Mouse (Mus musculus): Measurements from ENCODE around the gene BC029722. TPM values are rescaled to one million over a fixed set of nuclear protein-coding genes. Genes with fewer than 3 reads are reported as not detected.

BC029722 gene
- polyA plus RNA-seq, 1 experiment, result 17.8 TPM

DNA sequence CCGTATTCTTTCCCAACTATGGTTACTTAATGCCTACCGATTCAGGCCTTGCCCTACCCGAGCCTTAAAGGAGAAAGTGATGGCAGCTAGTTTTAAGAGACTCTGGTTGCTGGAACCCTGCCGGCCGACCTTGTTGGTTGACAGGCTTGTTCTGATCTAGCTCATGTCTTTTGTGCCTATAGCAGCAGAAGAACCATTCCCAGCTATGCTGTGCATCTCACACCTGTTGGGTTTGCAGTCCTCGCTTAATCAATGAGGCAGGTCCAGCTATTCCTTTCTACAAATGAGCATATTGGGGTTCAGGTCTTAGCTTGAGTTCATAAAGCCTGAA lies 13.3 kb downstream of the BC029722 start:
- Histone ChIP-seq H3K27ac (ENCODE audit: control insufficient read depth, insufficient read depth, low read depth, low read length, poor library complexity) (no peak overlapping the region), H3K4me3 (replicated peaks; ENCODE audit: control insufficient read depth, low read depth, low read length) (no peak overlapping the region), H3K4me1 (ENCODE audit: control insufficient read depth, insufficient read depth, low read length) (no peaks in the 10 kb centered on the region)
- TF ChIP-seq POLR2A (IDR thresholded peaks at IDR 0.05; ENCODE audit: borderline replicate concordance, control insufficient read depth, low read depth, low read length) (no peak), CTCF (IDR thresholded peaks at IDR 0.05; ENCODE audit: control insufficient read depth, insufficient read depth, low read length) (no peak)
- 54% methylated on average over 6 of the region's 6 CpGs for WGBS

DNA sequence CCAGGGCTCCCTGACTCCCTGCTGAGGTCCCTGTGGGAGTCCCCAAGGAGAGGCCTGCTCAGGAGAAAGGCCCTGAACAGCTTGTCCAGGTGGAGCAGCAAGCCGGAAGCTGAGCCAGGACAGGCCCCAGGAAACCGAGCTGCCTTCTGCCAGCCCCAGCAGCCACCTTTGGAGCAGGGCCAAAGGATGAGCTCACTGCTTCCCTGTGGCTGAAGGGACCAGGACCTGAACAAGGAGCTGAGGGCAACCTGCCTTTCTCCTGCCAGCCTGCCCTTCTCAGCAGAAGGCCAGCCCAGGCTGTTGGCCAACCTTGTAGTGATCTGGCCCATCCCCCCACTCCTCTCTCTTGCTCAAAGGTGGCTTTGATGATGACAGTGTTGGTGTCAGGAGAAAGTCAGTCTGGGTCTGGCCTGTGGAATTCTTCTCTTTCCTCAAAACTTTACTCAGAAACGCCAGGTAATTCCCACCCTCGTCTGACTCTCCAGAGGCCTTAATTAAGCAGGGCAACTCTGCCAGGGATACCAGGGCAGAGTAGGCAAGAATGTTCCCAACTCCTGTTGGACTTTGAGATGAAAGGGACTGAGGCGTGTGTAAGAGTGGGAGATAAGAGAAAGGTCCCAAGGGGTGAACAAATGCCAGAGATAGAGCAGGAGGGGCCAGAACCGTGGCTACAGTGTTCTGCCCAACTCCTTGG lies 13.8 kb downstream of the BC029722 start:
- TF ChIP-seq CTCF (IDR thresholded peaks at IDR 0.05; ENCODE audit: control insufficient read depth, insufficient read depth, low read length) (no peak), POLR2A (IDR thresholded peaks at IDR 0.05; ENCODE audit: borderline replicate concordance, control insufficient read depth, low read depth, low read length) (no peak)
- Histone ChIP-seq H3K4me1 (ENCODE audit: control insufficient read depth, insufficient read depth, low read length) (no peaks in the 10 kb centered on the region), H3K27ac (ENCODE audit: control insufficient read depth, insufficient read depth, low read depth, low read length, poor library complexity) (no peak overlapping the region), H3K4me3 (replicated peaks; ENCODE audit: control insufficient read depth, low read depth, low read length) (no peak overlapping the region)
- WGBS, result 57% methylated on average over 6 of the region's 6 CpGs

DNA sequence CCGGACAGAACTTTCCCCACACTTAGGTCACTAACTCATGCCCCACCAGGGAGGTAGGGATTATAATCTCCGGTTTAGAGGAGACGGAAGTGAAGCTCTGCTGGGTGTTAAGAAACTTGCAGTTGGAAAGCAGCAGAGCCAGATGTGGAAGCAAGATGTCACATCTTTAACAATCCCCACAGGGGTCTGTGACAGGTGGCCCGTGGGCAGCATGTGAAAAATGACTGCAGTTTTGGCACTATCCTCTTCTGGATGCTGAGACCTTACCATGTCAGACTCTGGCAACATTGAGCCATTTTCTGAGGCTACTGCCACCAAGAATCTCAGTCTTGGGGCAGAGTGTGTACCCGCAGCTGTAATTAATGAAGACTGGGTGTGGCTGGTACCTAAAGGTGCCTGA lies 15.2 kb downstream of the BC029722 start:
- Histone ChIP-seq H3K4me3 (replicated peaks; ENCODE audit: control insufficient read depth, low read depth, low read length) (no peak overlapping the region), H3K27ac (ENCODE audit: control insufficient read depth, insufficient read depth, low read depth, low read length, poor library complexity) (no peak overlapping the region), H3K4me1 (ENCODE audit: control insufficient read depth, insufficient read depth, low read length) (no peaks in the 10 kb centered on the region)
- TF ChIP-seq CTCF (IDR thresholded peaks at IDR 0.05; ENCODE audit: control insufficient read depth, insufficient read depth, low read length), result no peak
- no peak for TF ChIP-seq POLR2A (IDR thresholded peaks at IDR 0.05; ENCODE audit: borderline replicate concordance, control insufficient read depth, low read depth, low read length)
- 62% methylated on average over 5 of the region's 5 CpGs for WGBS

DNA sequence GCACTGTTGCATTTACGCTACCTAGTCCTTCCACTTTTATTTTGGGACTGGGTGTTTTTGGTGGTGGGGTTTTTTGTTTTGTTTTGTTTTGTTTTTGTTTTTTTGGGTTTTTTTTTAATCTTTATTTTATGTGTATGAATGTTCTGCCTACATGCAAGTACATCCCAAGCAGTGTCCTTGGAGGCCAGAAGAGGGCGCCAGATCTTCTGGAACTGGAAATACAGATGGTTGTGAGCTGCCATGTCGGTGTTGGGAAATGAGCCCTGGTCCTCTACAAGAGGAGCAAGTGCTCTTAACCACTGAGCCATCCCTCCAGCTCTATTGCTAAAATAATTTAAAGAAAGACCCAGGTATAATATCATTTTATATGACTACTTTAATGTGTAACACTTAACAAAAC lies 16.5 kb downstream of the BC029722 start:
- H3K27ac ChIP-seq (ENCODE audit: control insufficient read depth, insufficient read depth, low read depth, low read length, poor library complexity), result no peak overlapping the region
- 51% methylated on average over 3 of the region's 3 CpGs for WGBS
- no peaks in the 10 kb centered on the region; the same call in 1 of the 2 replicates for H3K4me1 ChIP-seq (ENCODE audit: control insufficient read depth, insufficient read depth, low read length)
- no peak overlapping the region for H3K4me3 ChIP-seq (replicated peaks; ENCODE audit: control insufficient read depth, low read depth, low read length)
- TF ChIP-seq POLR2A (IDR thresholded peaks at IDR 0.05; ENCODE audit: borderline replicate concordance, control insufficient read depth, low read depth, low read length), result no peak
- peak; percentile 49 for TF ChIP-seq CTCF (IDR thresholded peaks at IDR 0.05; ENCODE audit: control insufficient read depth, insufficient read depth, low read length)

DNA sequence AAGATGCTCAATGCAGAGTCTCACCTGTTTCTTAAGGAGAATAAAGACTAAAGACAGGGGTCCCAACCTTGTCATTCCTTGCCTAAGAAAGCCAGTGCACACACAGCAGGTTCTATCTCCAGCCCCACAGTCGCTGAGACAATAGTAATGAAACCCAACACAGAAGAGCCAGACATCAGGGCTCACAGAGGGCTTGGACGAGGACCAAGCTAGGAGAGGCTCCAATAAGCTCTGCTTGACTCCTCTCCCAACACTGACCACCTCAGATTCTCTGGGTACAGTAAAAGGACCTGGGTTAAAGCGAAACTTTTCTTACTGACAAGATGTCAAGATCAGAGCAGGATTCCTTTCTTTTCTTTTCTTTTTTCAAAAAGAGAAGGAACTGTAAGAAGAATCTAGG lies 20.6 kb downstream of the BC029722 start:
- 46% methylated on average over 3 of the region's 3 CpGs for WGBS

DNA sequence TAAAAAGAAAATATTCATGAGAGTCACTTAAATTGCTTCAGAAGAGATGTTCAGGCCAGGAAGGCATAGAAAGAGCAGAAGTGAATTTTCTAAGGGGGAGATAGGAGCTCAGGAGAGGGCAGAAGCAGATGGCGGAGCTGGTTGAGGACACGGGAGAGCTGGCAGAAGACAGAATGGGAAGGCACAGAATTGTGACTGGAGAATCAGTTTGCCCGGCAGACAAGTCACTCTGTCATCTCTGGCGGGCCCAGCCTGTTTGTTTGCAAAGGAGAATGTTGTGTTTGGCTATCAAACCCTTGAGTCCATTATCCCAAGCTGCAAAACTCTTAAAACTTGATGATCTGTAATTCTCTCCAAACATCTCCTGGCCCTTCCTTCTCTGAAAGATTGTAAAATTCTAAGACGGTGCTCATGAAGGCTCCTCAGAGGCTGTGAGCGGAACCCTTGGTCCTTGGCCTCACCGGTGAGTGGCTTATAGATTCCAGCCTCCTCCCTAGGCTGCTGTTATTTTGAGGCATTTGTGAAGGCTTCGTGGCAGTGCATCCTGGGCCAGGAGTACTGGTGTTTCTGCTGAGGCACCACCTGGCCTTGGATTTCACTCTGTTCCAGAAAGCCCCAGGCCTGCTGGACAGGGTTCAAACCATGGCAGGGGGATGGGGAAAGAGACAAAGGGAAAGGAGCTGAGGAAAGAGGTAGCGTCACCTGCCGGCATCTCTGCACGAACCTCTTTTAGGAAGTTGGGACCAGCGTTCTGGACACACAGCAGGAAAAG lies 24.4 kb downstream of the BC029722 start:
- no peak overlapping the region for H3K4me3 ChIP-seq (replicated peaks; ENCODE audit: control insufficient read depth, low read depth, low read length)
- H3K27ac ChIP-seq (ENCODE audit: control insufficient read depth, insufficient read depth, low read depth, low read length, poor library complexity), result no peak overlapping the region
- H3K4me1 ChIP-seq (ENCODE audit: control insufficient read depth, insufficient read depth, low read length), result no peaks in the 10 kb centered on the region; the same call in none of the 2 replicates
- 84% methylated on average over 12 of the region's 12 CpGs for WGBS
- TF ChIP-seq POLR2A (IDR thresholded peaks at IDR 0.05; ENCODE audit: borderline replicate concordance, control insufficient read depth, low read depth, low read length), result no peak
- TF ChIP-seq CTCF (IDR thresholded peaks at IDR 0.05; ENCODE audit: control insufficient read depth, insufficient read depth, low read length), result no peak

More for the DNA sequence above, 20.6 kb downstream of the BC029722 start:
- Histone ChIP-seq H3K4me3 (replicated peaks; ENCODE audit: control insufficient read depth, low read depth, low read length) (no peak overlapping the region), H3K27ac (ENCODE audit: control insufficient read depth, insufficient read depth, low read depth, low read length, poor library complexity) (no peak overlapping the region), H3K4me1 (ENCODE audit: control insufficient read depth, insufficient read depth, low read length) (no peaks in the 10 kb centered on the region; the same call in 1 of the 2 replicates)
- TF ChIP-seq CTCF (IDR thresholded peaks at IDR 0.05; ENCODE audit: control insufficient read depth, insufficient read depth, low read length), result no peak
- no peak for TF ChIP-seq POLR2A (IDR thresholded peaks at IDR 0.05; ENCODE audit: borderline replicate concordance, control insufficient read depth, low read depth, low read length)

DNA sequence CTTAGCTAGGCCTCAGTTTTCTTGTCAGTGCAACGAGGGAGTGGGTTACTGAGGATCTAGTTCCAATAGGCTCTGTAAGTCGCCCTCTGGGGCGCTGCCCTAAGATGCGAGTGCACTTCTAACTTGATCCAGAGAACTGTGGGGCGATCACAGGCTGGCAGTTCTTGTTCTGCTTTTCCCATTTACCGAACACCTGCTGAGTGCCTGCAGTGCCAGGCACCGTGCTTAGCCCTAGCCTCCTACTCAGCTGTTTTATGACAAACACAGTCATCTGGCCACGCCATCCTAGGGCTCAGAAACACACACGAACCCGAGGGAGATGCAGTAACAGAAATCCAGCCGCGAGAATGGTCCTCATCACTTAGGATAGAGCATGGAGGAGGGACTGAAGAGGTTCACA lies 26.3 kb downstream of the BC029722 start:
- H3K4me3 ChIP-seq (replicated peaks; ENCODE audit: control insufficient read depth, low read depth, low read length), result no peak overlapping the region
- WGBS, result 22% methylated on average over 12 of the region's 12 CpGs
- H3K4me1 ChIP-seq (ENCODE audit: control insufficient read depth, insufficient read depth, low read length), result no peaks in the 10 kb centered on the region; the same call in none of the 2 replicates
- H3K27ac ChIP-seq (ENCODE audit: control insufficient read depth, insufficient read depth, low read depth, low read length, poor library complexity), result no peak overlapping the region
- TF ChIP-seq CTCF (IDR thresholded peaks at IDR 0.05; ENCODE audit: control insufficient read depth, insufficient read depth, low read length) (no peak), POLR2A (IDR thresholded peaks at IDR 0.05; ENCODE audit: borderline replicate concordance, control insufficient read depth, low read depth, low read length) (no peak)
